Mouse (Mus musculus) lung, postnatal 0 days (tissue): ENCODE measurements at regions not wholly inside any gene's neighbourhood (a gene's known extent, or its start where the extent isn't known, plus 50 kb on each side); places are given as distances from the start of the nearest gene placed in this dataset.

Experiments
- CTCF ChIP-seq: IDR thresholded peaks from 2 replicates; pipeline ENCODE4 v1.5.1; 2016; ENCODE audit warnings: antibody characterized with exemption, mild to moderate bottlenecking
- EP300 ChIP-seq: IDR thresholded peaks from 2 replicates; pipeline ENCODE4 v1.6.1; 2016; ENCODE audit warnings: antibody characterized with exemption, mild to moderate bottlenecking, control low read depth

- TF ChIP-seq CTCF (no peak), EP300 (no peak)
Measured at GRCm38 (mm10) chr10:21512486-21512885, 80.5 kb upstream of the 1700020N01Rik start.
